Mouse (Mus musculus) lung, postnatal 25 days (tissue): Measurements from ENCODE around the gene Dhtkd1.
"Not testable (repeated sequence)": the region's sequence is repeated elsewhere in the genome, so short reads cannot be mapped to it uniquely, and the experiment has no call there.

ENCODE experiments used
- DNase-seq: peaks from one replicate; pipeline ENCODE4 v3.0.0; 2022; ENCODE audit warnings: low spot score

Gene Dhtkd1

GRCm38 (mm10) chr2:5942416-5943032 is at the start of gene Dhtkd1:
Dhtkd1 (minus strand) TSS chr2:5942792.
- peak; percentile 49 for DNase-seq

GRCm38 (mm10) chr2:5977532-5977931 is 34.9 kb upstream of the Dhtkd1 start:
- DNase-seq: no peak

DNA sequence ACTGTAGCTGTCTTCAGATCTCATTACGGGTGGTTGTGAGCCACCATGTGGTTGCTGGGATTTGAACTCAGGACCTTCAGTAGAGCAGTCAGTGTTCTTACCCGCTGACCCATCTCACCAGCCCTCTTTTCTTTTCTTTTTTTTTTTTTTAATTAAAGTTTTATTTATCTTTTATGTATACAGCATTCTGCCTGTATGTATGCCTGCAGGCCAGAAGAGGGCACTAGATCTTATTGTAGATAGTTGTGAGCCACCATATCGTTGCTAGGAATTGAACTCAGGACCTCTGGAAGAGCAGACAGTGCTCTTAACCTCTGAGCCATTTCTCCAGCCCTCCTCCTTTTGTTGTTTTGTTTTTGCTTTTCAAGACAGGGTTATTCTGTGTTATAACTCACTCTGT is 28.0 kb upstream of the Dhtkd1 start:
- not testable (repeated sequence) for DNase-seq

DNA sequence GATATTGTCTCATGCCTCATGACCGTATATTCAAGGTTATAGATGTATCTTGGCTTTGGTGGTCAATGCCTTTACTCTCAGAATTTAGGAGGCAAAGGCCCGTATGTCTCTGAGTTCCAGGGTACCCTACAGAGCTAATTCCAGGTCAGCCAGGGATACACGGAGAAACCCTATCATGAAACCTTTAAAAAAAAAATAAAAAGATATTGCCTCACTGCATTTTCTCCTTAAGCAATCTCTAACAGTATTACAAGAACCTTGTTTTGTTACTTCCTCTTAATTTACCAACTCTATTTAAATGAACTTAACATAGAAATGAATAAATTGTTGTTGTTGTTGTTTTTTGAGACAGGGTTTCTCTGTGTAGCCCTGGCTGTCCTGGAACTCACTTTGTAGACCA is 23.4 kb upstream of the Dhtkd1 start:
- DNase-seq: no peak

- not testable (repeated sequence) for DNase-seq
Measured at GRCm38 (mm10) chr2:5963729-5964128, 21.1 kb upstream of the Dhtkd1 start.

GRCm38 (mm10) chr2:5962265-5962664 is 19.7 kb upstream of the Dhtkd1 start:
- DNase-seq: no peak

DNA sequence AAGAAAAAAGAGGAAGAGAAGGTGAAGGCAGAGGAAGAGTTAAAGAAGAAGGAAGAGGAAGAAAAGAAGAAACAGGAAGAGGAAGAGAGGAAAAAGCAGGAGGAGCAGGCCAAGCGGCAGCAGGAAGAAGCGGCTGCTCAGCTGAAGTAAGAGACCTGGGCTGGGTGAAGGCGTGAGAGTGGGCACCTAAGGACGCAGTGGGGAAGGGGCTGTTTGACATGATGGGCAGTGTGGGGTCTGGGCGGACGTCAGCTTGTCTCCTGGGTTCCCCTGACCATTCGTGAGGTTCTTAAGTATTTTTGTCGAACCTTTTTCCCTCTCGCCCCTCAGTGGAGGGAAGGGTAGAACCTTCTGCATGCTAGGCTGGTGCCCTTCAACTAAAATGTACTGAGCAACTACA is 15.1 kb upstream of the Dhtkd1 start:
- no peak for DNase-seq

- peak; percentile 44 for DNase-seq
Measured at GRCm38 (mm10) chr2:5951621-5952211, 9.1 kb upstream of the Dhtkd1 start.

GRCm38 (mm10) chr2:5950766-5951595 is 8.4 kb upstream of the Dhtkd1 start, which contains the start of gene Upf2:
Upf2 (plus strand) TSS chr2:5951469.
- DNase-seq: peak; percentile 97

GRCm38 (mm10) chr2:5950305-5950704 is 7.7 kb upstream of the Dhtkd1 start:
- DNase-seq: peak; percentile 18

DNA sequence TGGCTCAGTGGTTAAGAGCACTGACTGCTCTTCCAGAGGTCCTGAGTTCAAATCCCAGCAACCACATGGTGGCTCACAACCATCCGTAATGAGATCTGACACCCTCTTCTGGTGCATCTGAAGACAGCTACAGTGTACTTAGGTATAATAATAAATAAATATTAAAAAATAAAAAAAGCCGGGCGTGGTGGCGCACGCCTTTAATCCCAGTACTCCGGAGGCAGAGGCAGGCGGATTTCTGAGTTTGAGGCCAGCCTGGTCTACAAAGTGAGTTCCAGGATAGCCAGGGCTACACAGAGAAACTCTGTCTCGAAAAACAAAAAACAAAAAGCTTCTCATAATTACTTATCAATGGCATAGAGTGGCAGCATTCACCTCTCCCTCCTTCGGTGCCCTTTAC is 7.2 kb upstream of the Dhtkd1 start:
- not testable (repeated sequence) for DNase-seq

- DNase-seq: no peak
Measured at GRCm38 (mm10) chr2:5948964-5949363, 6.4 kb upstream of the Dhtkd1 start.

DNA sequence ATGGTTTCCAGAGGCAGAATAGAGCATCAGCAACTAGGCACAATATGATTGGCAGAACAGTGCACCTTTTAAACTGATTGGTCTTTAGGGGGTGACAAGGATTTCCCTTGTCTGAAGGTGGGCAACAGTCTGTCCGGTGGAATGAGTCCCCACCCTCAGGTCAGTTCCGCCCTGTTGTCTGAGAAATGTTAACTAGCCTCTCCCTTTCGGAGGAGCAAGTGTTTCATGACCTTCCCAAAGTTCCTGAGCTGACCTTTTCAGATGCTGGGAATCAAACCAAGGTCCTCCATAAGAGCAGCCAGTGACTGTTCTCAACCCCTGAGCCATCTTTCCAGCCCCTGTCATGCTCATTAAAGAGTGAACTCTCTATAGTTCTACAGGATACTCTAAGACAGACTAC is 4.3 kb upstream of the Dhtkd1 start:
- DNase-seq: no peak

DNA sequence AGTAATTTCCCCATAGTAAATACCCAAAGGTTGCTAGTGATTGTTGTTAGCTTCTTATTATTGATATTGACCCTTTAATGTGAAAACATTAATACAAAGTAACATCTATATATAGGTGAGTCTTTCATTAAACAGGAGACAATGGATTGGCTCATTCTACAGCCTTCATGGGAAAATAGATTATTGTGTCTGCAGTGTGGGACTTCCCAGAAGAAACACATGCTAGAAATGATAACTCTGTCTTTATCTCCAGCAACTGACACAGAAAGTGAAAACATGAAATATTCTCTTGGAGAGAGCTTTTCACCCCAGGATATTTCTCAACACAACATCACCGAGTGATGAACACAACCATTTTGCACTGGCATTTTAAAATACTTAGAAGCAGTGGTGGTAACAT is 3.0 kb upstream of the Dhtkd1 start:
- no peak for DNase-seq

DNA sequence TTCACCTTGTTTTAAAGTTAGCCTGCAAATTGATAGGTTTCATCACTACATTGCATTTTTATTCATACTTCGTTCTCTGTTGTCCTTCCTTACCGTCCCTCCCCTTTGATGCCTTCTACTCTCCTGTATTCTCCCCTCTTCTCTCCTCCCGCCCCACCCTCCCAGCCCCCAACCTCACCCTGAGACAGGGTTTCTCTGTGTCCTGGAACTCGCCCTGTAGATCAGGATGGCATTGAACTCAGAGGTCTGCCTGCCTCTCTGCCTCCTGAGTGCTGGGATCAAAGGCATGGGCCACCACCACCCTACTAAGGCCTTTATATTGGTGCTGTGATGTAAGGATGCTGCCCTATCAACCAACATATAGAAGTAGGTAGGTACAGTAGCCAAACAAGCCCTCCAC is 479 bp upstream of the Dhtkd1 start:
- no peak for DNase-seq

DNA sequence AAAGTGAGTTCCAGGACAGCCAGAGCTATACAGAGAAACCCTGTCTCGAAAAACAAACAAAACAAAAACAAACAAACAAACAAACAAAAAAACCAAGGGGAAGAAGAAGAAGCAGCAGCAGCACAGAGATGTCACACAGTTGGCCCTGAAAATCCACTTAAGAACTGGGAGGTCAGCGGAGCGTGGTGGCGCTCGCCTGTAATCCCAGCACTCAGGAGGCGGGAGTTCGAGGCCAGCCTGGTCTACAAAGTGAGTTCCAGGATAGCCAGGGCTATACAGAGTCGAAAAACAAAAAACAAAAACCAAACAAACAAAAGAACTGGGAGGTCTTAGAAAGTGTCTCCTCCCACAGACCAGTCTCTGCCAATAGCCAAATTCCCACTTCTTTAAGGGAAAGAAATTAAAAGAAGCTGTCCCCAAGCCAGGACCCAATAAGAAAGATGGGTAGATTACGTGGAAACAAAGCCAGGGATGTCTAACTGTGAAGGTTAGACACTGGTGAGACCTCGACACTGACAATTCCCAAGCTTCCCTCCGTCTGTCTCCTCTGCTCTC is 654 bp downstream of the Dhtkd1 start:
- DNase-seq: no peak

- no peak for DNase-seq
Measured at GRCm38 (mm10) chr2:5940936-5941335, 1.7 kb downstream of the Dhtkd1 start.

GRCm38 (mm10) chr2:5939911-5940310 is 2.7 kb downstream of the Dhtkd1 start:
- DNase-seq: no peak

GRCm38 (mm10) chr2:5939319-5939718 is 3.3 kb downstream of the Dhtkd1 start:
- no peak for DNase-seq

DNA sequence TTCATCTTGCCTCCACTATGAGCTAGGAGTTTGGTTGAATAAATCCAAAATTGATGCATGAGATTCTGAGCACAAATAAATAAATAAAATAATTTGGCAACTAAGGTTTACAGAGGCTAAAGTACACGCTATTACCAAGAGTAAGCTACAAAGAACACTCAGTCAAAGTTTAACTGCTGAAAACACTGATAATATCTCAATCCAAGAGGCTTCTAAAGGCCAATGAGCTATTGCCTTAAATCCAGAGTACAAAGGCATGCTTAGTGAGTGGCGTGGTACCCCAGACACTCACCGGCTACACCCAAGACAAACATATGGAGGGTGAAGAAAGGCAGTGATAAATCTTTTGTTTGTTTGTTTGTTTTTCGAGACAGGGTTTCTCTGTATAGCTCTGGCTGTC is 6.0 kb downstream of the Dhtkd1 start:
- DNase-seq: no peak

DNA sequence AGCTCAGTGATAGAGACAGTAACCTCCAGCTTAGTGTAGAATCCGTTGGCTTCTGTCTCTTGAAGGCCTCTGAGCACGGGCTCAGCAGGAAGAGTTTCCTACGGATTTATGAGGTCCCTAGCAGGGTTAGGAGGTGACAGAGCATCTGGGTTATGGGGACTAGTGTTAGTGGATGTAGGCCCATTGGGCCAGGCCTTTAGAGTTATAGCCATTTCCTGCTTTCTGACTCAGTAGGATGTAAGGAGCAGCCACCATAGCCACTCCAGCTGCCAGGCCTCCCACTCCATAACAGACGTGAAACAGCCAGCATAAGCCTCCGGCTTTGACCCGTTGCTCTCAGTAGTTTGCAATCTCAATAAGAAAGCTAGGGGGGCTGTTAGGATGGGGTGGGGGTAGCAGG is 6.5 kb downstream of the Dhtkd1 start:
- DNase-seq: no peak

DNA sequence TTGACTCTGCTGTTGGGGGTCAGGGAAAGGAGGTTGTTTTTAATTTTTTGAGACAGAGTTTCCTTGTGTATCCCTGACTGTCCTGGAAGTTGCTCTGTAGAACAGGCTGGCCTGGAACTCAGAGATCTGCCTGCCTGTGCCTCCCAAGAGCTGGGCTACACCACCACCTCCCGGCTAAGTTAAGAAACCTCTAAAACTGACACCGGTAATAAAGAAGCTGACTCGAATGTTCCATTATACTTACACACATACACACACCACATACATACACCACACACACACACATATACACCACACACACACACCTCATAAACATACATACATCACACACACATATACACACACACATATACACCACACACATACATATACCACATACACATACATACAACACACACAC is 7.7 kb downstream of the Dhtkd1 start:
- DNase-seq: no peak

DNA sequence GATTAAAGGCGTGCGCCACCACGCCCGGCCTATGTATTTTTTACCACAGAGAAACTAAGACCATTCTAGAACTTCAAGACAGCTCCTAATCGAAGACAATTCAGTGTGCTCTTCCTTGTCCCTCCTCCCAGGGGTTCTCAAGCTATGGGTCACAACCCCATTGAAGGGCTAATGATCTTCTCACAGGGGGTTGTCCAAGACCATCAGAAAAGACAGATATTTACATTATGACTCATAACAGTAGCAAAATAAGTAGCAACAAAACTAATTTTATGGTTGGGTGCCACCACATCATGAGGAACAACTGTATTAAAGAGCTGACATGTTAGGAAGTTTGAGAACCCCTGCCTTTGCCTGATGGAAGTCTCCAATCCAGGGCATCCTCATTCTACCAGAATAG is 10.7 kb downstream of the Dhtkd1 start:
- DNase-seq: no peak
